Mouse (Mus musculus) gastrocnemius, adult 2 months (tissue): ENCODE measurements around the gene Ints6l. TPM values are rescaled to one million over a fixed set of nuclear protein-coding genes. Genes with fewer than 3 reads are reported as not detected.

Source experiments
- DNase-seq: peaks from one replicate; pipeline ENCODE4 v3.0.0; 2022
- H3K27ac ChIP-seq: fragments of 200-600 bp; 2 replicates; pipeline ENCODE4 v1.8.1; 2022; ENCODE audit warnings: mild to moderate bottlenecking
- H3K4me3 ChIP-seq: fragments of 200-600 bp; 2 replicates; pipeline ENCODE4 v1.8.1; 2022; ENCODE audit warnings: mild to moderate bottlenecking, moderate library complexity
- CTCF ChIP-seq: fragments of 200-600 bp; IDR thresholded peaks from 2 replicates; pipeline ENCODE4 v1.8.1; 2022; ENCODE audit warnings: antibody characterized with exemption, mild to moderate bottlenecking, moderate library complexity
- intact Hi-C: fragments of 180-260 bp; cut with DNase I; formaldehyde crosslinking; loops from one replicate; pipeline ENCODE4 v1.15.1; 2025
- total RNA-seq, 2 experiments: library from RNA; stranded (reverse); gene quantifications; 2 replicates each; pipeline ENCODE4 v1.2.3; 2021

The Ints6l gene
- total RNA-seq, 2 experiments from 2014 or later = 4.7 to 5.9 TPM

DNA sequence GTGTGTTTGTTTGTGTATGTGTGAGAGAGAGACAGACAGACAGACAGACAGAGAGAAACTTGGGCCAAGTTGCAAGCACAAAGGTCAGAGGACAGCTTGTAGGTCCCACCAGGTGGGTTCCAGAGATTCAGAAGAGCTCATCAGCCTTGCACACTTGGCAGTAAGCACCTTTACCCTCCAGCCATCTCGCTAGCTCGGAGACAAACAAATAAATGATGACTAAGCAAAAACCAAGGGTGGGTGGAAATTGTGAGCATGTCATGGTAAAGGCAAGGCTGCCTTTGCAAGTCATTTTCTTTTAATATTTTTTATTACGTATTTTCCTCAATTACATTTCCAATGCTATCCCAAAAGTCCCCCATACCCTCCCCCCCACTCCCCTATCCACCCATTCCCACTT is 98.9 kb downstream of the Ints6l start:
- no peak for TF ChIP-seq CTCF
- H3K27ac ChIP-seq = no peak overlapping the region
- H3K4me3 ChIP-seq = no peak overlapping the region
- no peak for DNase-seq
- intact Hi-C loops = no loop called here

Other genes starting within 250 kb of the Ints6l start
- gene Gm773, start 242.0 kb upstream of the Ints6l start, total RNA-seq = not detected
- 1 to 10 TPM; 2.1 to 3.5 TPM for gene Zfp449, start 108.5 kb upstream of the Ints6l start, total RNA-seq
- not detected for gene Smim10l2a, start 80.3 kb upstream of the Ints6l start, total RNA-seq
- 1 to 10 TPM; 1.2 to 1.5 TPM for gene Gm2174, start 6.9 kb upstream of the Ints6l start, total RNA-seq
- not detected for gene Gm10477, start 69.9 kb downstream of the Ints6l start, total RNA-seq
- not detected for gene Gm648, start 94.7 kb downstream of the Ints6l start, total RNA-seq
- 10 to 100 TPM; 25.0 to 27.2 TPM for gene Mmgt1, start 143.2 kb downstream of the Ints6l start, total RNA-seq
- gene Slc9a6, start 154.9 kb downstream of the Ints6l start, total RNA-seq = 10 to 100 TPM; 24.9 to 31.3 TPM